Mouse (Mus musculus) E14TG2a.4 (cell line): ENCODE data around the gene Cd24a.

Source experiments
- H3K27me3 ChIP-seq: 2 replicates; pipeline ENCODE4 v1.6.1; 2014; ENCODE audit warnings: low read length, control low read depth; ENCODE audit not compliant: insufficient read depth
- H3K36me3 ChIP-seq: 2 replicates; pipeline ENCODE4 v1.6.1; 2014; ENCODE audit warnings: low read length, control low read depth; ENCODE audit not compliant: insufficient read depth
- H3K4me1 ChIP-seq: replicated peaks from 2 replicates; pipeline ENCODE4 v1.6.1; 2014; ENCODE audit warnings: low read depth, low read length, control low read depth
- H3K4me3 ChIP-seq: replicated peaks from 2 replicates; pipeline ENCODE4 v1.5.1; 2014; ENCODE audit warnings: mild to moderate bottlenecking, low read length
- H3K9me3 ChIP-seq: 2 replicates; pipeline ENCODE4 v1.6.1; 2014; ENCODE audit warnings: low read length, control low read depth
- CTCF ChIP-seq: conservative IDR thresholded peaks from 2 replicates; pipeline ENCODE4 v1.5.1; 2014; ENCODE audit warnings: low read length
- NANOG ChIP-seq: IDR thresholded peaks from 2 replicates; pipeline ENCODE4 v1.6.1; 2014; ENCODE audit warnings: borderline replicate concordance, low read length, mixed read lengths
- POU5F1 ChIP-seq: IDR thresholded peaks from 2 replicates; pipeline ENCODE4 v1.6.1; 2014; ENCODE audit warnings: low read length, borderline replicate concordance

Gene Cd24a

GRCm38 (mm10) chr10:43629216-43629615, 51.1 kb downstream of the Cd24a start:
- TF ChIP-seq NANOG (no peak), POU5F1 (no peak), CTCF (no peak)
- H3K27me3 ChIP-seq = no peaks in the 10 kb centered on the region
- no peaks in the 10 kb centered on the region for H3K4me1 ChIP-seq
- H3K4me3 ChIP-seq = no peak overlapping the region
- H3K36me3 ChIP-seq = no peaks in the 10 kb centered on the region
- H3K9me3 ChIP-seq = peaks cover 17% of the 10 kb centered on the region

DNA sequence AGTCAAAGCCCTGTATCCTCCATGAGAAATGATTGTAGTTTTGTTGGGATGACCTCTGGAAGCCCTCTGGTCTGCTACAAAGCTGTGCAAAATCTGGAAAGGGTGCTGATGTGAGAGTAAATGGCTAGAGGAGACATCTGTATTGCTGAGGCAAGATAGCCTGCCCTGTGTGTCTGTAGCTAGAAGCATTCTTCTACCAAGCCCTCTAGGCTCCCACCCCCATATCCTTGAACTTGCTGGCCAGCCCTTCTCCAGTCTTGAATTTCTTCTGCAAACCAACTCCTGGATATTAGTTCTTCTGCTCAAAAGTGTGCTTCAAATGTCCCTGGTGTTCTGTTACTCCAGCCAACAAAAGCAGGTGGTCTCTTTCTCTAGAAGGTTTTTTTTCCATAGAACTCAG, 51.8 kb downstream of the Cd24a start:
- TF ChIP-seq NANOG (no peak), CTCF (no peak), POU5F1 (no peak)
- Histone ChIP-seq H3K4me3 (no peak overlapping the region), H3K4me1 (no peaks in the 10 kb centered on the region), H3K36me3 (no peaks in the 10 kb centered on the region), H3K27me3 (no peaks in the 10 kb centered on the region), H3K9me3 (peaks cover 24% of the 10 kb centered on the region)

DNA sequence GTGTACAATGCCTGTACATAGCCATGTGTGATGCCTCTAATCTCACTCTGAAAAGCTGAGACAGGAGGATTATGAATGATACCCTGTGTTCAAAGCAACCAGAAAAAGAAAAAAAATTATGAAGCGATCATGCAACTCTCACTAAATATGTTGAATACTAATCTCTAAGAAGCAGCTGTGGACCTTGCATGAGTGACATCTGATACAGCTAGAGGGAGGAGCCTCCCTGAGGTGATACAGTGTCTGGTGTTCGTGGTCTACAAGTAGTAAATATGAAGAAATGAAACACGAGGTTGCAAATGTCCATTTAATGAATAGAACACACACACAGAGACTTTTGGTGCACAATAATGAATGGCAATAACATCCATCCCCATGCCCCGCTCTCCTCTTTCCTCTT, 52.5 kb downstream of the Cd24a start:
- TF ChIP-seq NANOG = no peak
- no peak for TF ChIP-seq POU5F1
- no peak for TF ChIP-seq CTCF
- Histone ChIP-seq H3K4me1 (no peaks in the 10 kb centered on the region), H3K9me3 (peaks cover 31% of the 10 kb centered on the region), H3K27me3 (no peaks in the 10 kb centered on the region), H3K4me3 (no peak overlapping the region), H3K36me3 (no peaks in the 10 kb centered on the region)

DNA sequence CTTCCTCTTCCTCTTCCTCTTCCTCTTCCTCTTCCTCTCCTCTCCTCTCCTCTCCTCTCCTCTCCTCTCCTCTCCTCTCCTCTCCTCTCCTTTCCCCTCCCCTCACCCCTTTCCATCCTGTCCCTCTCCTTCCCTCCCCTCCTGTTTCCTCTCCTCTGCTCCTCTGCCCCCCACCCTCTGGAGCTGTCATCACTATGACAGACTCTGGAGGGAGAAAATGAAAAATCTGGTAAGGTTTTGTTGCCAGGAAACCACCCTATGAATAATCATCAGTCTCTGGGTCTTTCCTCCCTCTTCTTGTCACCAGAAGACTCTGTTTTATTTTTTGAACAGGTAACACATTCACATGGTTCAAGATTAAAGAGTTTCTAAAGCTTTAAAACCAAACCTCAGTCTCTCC, 53.0 kb downstream of the Cd24a start:
- peaks cover 34% of the 10 kb centered on the region for H3K9me3 ChIP-seq
- no peaks in the 10 kb centered on the region for H3K36me3 ChIP-seq
- H3K4me1 ChIP-seq = no peaks in the 10 kb centered on the region
- H3K4me3 ChIP-seq = no peak overlapping the region
- TF ChIP-seq CTCF = no peak
- TF ChIP-seq NANOG = no peak
- TF ChIP-seq POU5F1 = no peak
- H3K27me3 ChIP-seq = no peaks in the 10 kb centered on the region

- no peaks in the 10 kb centered on the region for H3K4me1 ChIP-seq
- H3K9me3 ChIP-seq = peaks cover 31% of the 10 kb centered on the region
- TF ChIP-seq NANOG (no peak), CTCF (no peak), POU5F1 (no peak)
- no peaks in the 10 kb centered on the region for H3K36me3 ChIP-seq
- no peaks in the 10 kb centered on the region for H3K27me3 ChIP-seq
- no peak overlapping the region for H3K4me3 ChIP-seq
Measured at GRCm38 (mm10) chr10:43631639-43632354, 53.7 kb downstream of the Cd24a start.

GRCm38 (mm10) chr10:43633117-43633516, 55.0 kb downstream of the Cd24a start:
- Histone ChIP-seq H3K36me3 (no peaks in the 10 kb centered on the region), H3K4me1 (no peaks in the 10 kb centered on the region), H3K27me3 (no peaks in the 10 kb centered on the region), H3K4me3 (no peak overlapping the region), H3K9me3 (peaks cover 30% of the 10 kb centered on the region)
- no peak for TF ChIP-seq NANOG
- no peak for TF ChIP-seq POU5F1
- TF ChIP-seq CTCF = no peak
